Mouse (Mus musculus): Measurements from ENCODE around the gene Maco1.

GRCm38 (mm10) chr4:134804765-134805164, 48.4 kb downstream of the Maco1 start:
- TF ChIP-seq CTCF (IDR thresholded peaks at IDR 0.05; ENCODE audit: insufficient read depth, low read length) (no peak), POLR2A (IDR thresholded peaks at IDR 0.05; ENCODE audit: borderline replicate concordance, extremely low read depth, low read depth, low read length) (no peak)

Measured in lung, adult 2 months (tissue).